Mouse (Mus musculus): ENCODE data around the gene Ppl. TPM values are rescaled to one million over a fixed set of nuclear protein-coding genes. Genes with fewer than 3 reads are reported as not detected.

Ppl gene
- polyA plus RNA-seq, 1 experiment from 2014 or later: 0.06 TPM

GRCm38 (mm10) chr16:5150544-5150943, 18.3 kb upstream of the Ppl start:
- Histone ChIP-seq H3K36me3 (ENCODE audit: control insufficient read depth, insufficient read depth) (no peaks in the 10 kb centered on the region), H3K9ac (replicated peaks; ENCODE audit: low read depth, low read length) (no peak overlapping the region), H3K27me3 (replicated peaks; ENCODE audit: control insufficient read depth, insufficient read depth, low read length) (peaks cover 7% of the 10 kb centered on the region), H3K4me1 (replicated peaks; ENCODE audit: control insufficient read depth, insufficient read depth, low read length) (peaks cover 18% of the 10 kb centered on the region), H3K27ac (ENCODE audit: low read length) (no peak overlapping the region), H3K9me3 (ENCODE audit: control insufficient read depth, low read length) (no peaks in the 10 kb centered on the region), H3K4me3 (replicated peaks; ENCODE audit: low read length) (no peak overlapping the region), H3K4me2 (ENCODE audit: low read length) (no peak overlapping the region)
- 66% methylated on average over 10 of the region's 10 CpGs for WGBS
- ATAC-seq: no peak

- ATAC-seq: peak; percentile 47
- Histone ChIP-seq H3K27ac (ENCODE audit: low read length) (no peak within 1 kb of the TSS), H3K9me3 (ENCODE audit: control insufficient read depth, low read length) (no peaks in the 10 kb centered on the region), H3K4me3 (replicated peaks; ENCODE audit: low read length) (peak within 1 kb of the TSS; percentile 42), H3K4me2 (ENCODE audit: low read length) (peak within 1 kb of the TSS; percentile 74), H3K27me3 (replicated peaks; ENCODE audit: control insufficient read depth, insufficient read depth, low read length) (peaks cover 7% of the 10 kb centered on the region), H3K4me1 (replicated peaks; ENCODE audit: control insufficient read depth, insufficient read depth, low read length) (peaks cover 18% of the 10 kb centered on the region), H3K9ac (replicated peaks; ENCODE audit: low read depth, low read length) (peak within 1 kb of the TSS; percentile 50), H3K36me3 (ENCODE audit: control insufficient read depth, insufficient read depth) (no peaks in the 10 kb centered on the region)
- WGBS: 11% methylated on average over 13 of the region's 13 CpGs
These were observed 14.8 kb upstream of the Ppl start, which contains the start of gene Sec14l5 for GRCm38 (mm10) chr16:5147037-5147385. Gene Sec14l5, plus strand, starts transcription at chr16:5147109.

- Histone ChIP-seq H3K9ac (replicated peaks; ENCODE audit: low read depth, low read length) (peak overlapping the region; percentile 50), H3K4me2 (ENCODE audit: low read length) (peak overlapping the region; percentile 74), H3K9me3 (ENCODE audit: control insufficient read depth, low read length) (no peaks in the 10 kb centered on the region), H3K27me3 (replicated peaks; ENCODE audit: control insufficient read depth, insufficient read depth, low read length) (peaks cover 7% of the 10 kb centered on the region), H3K4me3 (replicated peaks; ENCODE audit: low read length) (peak overlapping the region; percentile 42), H3K36me3 (ENCODE audit: control insufficient read depth, insufficient read depth) (no peaks in the 10 kb centered on the region), H3K4me1 (replicated peaks; ENCODE audit: control insufficient read depth, insufficient read depth, low read length) (peaks cover 18% of the 10 kb centered on the region), H3K27ac (ENCODE audit: low read length) (no peak overlapping the region)
- WGBS: under 1% methylated on average over 26 of the region's 26 CpGs
- peak; percentile 84 for ATAC-seq
These were observed 14.3 kb upstream of the Ppl start for GRCm38 (mm10) chr16:5146367-5147036.

- H3K27ac ChIP-seq (ENCODE audit: low read length): no peak overlapping the region
- H3K4me3 ChIP-seq (replicated peaks; ENCODE audit: low read length): no peak overlapping the region
- H3K4me1 ChIP-seq (replicated peaks; ENCODE audit: control insufficient read depth, insufficient read depth, low read length): peaks cover 18% of the 10 kb centered on the region
- H3K4me2 ChIP-seq (ENCODE audit: low read length): peak overlapping the region; percentile 74
- ATAC-seq: peak; percentile 72
- no peaks in the 10 kb centered on the region for H3K36me3 ChIP-seq (ENCODE audit: control insufficient read depth, insufficient read depth)
- no peaks in the 10 kb centered on the region for H3K9me3 ChIP-seq (ENCODE audit: control insufficient read depth, low read length)
- H3K27me3 ChIP-seq (replicated peaks; ENCODE audit: control insufficient read depth, insufficient read depth, low read length): peaks cover 7% of the 10 kb centered on the region
- H3K9ac ChIP-seq (replicated peaks; ENCODE audit: low read depth, low read length): no peak overlapping the region
- 0% methylated on average over 7 of the region's 7 CpGs for WGBS
These were observed 13.3 kb upstream of the Ppl start for GRCm38 (mm10) chr16:5145570-5145969.

- H3K9me3 ChIP-seq (ENCODE audit: control insufficient read depth, low read length): no peaks in the 10 kb centered on the region
- no peak for ATAC-seq
- H3K4me3 ChIP-seq (replicated peaks; ENCODE audit: low read length): no peak overlapping the region
- no peak overlapping the region for H3K9ac ChIP-seq (replicated peaks; ENCODE audit: low read depth, low read length)
- H3K27me3 ChIP-seq (replicated peaks; ENCODE audit: control insufficient read depth, insufficient read depth, low read length): no peaks in the 10 kb centered on the region
- no peak overlapping the region for H3K27ac ChIP-seq (ENCODE audit: low read length)
- 43% methylated on average over 4 of the region's 4 CpGs for WGBS
- H3K36me3 ChIP-seq (ENCODE audit: control insufficient read depth, insufficient read depth): no peaks in the 10 kb centered on the region
- no peaks in the 10 kb centered on the region for H3K4me1 ChIP-seq (replicated peaks; ENCODE audit: control insufficient read depth, insufficient read depth, low read length)
- H3K4me2 ChIP-seq (ENCODE audit: low read length): no peak overlapping the region
These were observed 7.5 kb upstream of the Ppl start for GRCm38 (mm10) chr16:5139741-5140140.

- peaks cover 20% of the 10 kb centered on the region for H3K27me3 ChIP-seq (replicated peaks; ENCODE audit: control insufficient read depth, insufficient read depth, low read length)
- no peaks in the 10 kb centered on the region for H3K9me3 ChIP-seq (ENCODE audit: control insufficient read depth, low read length)
- peaks cover 4% of the 10 kb centered on the region for H3K4me1 ChIP-seq (replicated peaks; ENCODE audit: control insufficient read depth, insufficient read depth, low read length)
- WGBS: 85% methylated on average over 12 of the region's 12 CpGs
- H3K27ac ChIP-seq (ENCODE audit: low read length): no peak overlapping the region
- no peak for ATAC-seq
- H3K4me3 ChIP-seq (replicated peaks; ENCODE audit: low read length): no peak overlapping the region
- no peak overlapping the region for H3K4me2 ChIP-seq (ENCODE audit: low read length)
- H3K36me3 ChIP-seq (ENCODE audit: control insufficient read depth, insufficient read depth): no peaks in the 10 kb centered on the region
- no peak overlapping the region for H3K9ac ChIP-seq (replicated peaks; ENCODE audit: low read depth, low read length)
These were observed 4.9 kb upstream of the Ppl start for GRCm38 (mm10) chr16:5137006-5137540.

- H3K4me3 ChIP-seq (replicated peaks; ENCODE audit: low read length): no peak overlapping the region
- ATAC-seq: no peak
- H3K27ac ChIP-seq (ENCODE audit: low read length): no peak overlapping the region
- no peak overlapping the region for H3K4me2 ChIP-seq (ENCODE audit: low read length)
- H3K9me3 ChIP-seq (ENCODE audit: control insufficient read depth, low read length): no peaks in the 10 kb centered on the region
- H3K4me1 ChIP-seq (replicated peaks; ENCODE audit: control insufficient read depth, insufficient read depth, low read length): peaks cover 6% of the 10 kb centered on the region
- H3K27me3 ChIP-seq (replicated peaks; ENCODE audit: control insufficient read depth, insufficient read depth, low read length): peaks cover 24% of the 10 kb centered on the region
- 41% methylated on average over 3 of the region's 4 CpGs for WGBS
- H3K9ac ChIP-seq (replicated peaks; ENCODE audit: low read depth, low read length): no peak overlapping the region
- H3K36me3 ChIP-seq (ENCODE audit: control insufficient read depth, insufficient read depth): no peaks in the 10 kb centered on the region
These were observed 4.3 kb upstream of the Ppl start for GRCm38 (mm10) chr16:5136505-5136904.

- Histone ChIP-seq H3K4me3 (replicated peaks; ENCODE audit: low read length) (no peak overlapping the region), H3K36me3 (ENCODE audit: control insufficient read depth, insufficient read depth) (no peaks in the 10 kb centered on the region), H3K9ac (replicated peaks; ENCODE audit: low read depth, low read length) (no peak overlapping the region), H3K27ac (ENCODE audit: low read length) (no peak overlapping the region), H3K4me2 (ENCODE audit: low read length) (no peak overlapping the region), H3K27me3 (replicated peaks; ENCODE audit: control insufficient read depth, insufficient read depth, low read length) (peaks cover 32% of the 10 kb centered on the region), H3K9me3 (ENCODE audit: control insufficient read depth, low read length) (no peaks in the 10 kb centered on the region), H3K4me1 (replicated peaks; ENCODE audit: control insufficient read depth, insufficient read depth, low read length) (peaks cover 7% of the 10 kb centered on the region)
- WGBS: 71% methylated on average over 8 of the region's 8 CpGs
- no peak for ATAC-seq
These were observed 3.5 kb upstream of the Ppl start for GRCm38 (mm10) chr16:5135551-5136261.

GRCm38 (mm10) chr16:5134623-5135330, 2.6 kb upstream of the Ppl start:
- peaks cover 38% of the 10 kb centered on the region for H3K27me3 ChIP-seq (replicated peaks; ENCODE audit: control insufficient read depth, insufficient read depth, low read length)

More at GRCm38 (mm10) chr16:5134623-5135330, 2.6 kb upstream of the Ppl start:
- Histone ChIP-seq H3K36me3 (ENCODE audit: control insufficient read depth, insufficient read depth) (no peaks in the 10 kb centered on the region), H3K4me3 (replicated peaks; ENCODE audit: low read length) (no peak overlapping the region), H3K27ac (ENCODE audit: low read length) (no peak overlapping the region), H3K4me2 (ENCODE audit: low read length) (no peak overlapping the region), H3K4me1 (replicated peaks; ENCODE audit: control insufficient read depth, insufficient read depth, low read length) (peaks cover 7% of the 10 kb centered on the region), H3K9ac (replicated peaks; ENCODE audit: low read depth, low read length) (no peak overlapping the region), H3K9me3 (ENCODE audit: control insufficient read depth, low read length) (no peaks in the 10 kb centered on the region)
- WGBS: 74% methylated on average over 14 of the region's 14 CpGs
- ATAC-seq: no peak

Data from forebrain, embryonic 16.5 days (tissue).